Mouse (Mus musculus) left cerebral cortex, adult 11 months (tissue): ENCODE data around the gene Pdgfra.

Experiments used
- DNase-seq: peaks from one replicate; pipeline ENCODE4 v3.0.0; 2022; ENCODE audit warnings: low spot score

Gene Pdgfra

DNA sequence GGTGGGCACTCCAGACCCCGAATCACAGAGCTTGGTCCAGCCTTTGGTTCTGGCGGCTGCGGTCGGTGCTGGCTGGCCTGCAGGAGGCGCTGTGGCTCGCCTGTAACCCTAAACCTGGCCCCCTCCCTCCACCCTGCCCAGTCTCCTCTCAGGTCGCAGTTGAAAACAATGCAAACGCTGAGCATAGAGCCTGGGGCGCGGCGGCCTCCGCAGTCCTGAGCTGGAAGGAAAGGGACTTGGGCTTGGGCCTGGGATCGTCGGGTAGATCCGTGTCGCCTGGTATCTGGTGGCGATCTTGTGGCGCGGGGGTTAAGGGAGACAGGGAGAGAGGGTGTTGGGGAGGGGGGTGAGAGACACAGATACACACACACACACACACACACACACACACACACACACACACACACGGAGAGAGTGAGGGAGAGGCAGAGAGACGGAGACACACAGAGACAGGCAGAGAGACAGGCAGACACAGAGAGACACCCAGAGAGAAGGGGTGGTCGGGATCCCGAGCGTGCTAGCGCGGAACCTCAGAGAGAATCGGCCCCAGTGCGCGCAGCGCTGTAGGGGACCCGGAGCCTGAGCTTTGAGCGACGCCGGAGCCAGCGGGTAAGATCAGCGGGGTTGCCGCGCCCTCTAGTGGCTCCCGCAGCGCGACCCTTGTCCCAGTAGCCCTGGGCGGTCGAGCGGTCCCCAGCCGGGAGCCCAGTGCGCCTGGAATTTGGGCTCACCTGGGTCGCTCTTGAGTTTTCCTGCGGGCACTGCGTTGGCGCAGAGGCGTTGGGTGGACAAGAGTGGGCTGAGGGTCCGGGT is 3.9 kb downstream of the Pdgfra start:
- DNase-seq = peak; percentile 55

DNA sequence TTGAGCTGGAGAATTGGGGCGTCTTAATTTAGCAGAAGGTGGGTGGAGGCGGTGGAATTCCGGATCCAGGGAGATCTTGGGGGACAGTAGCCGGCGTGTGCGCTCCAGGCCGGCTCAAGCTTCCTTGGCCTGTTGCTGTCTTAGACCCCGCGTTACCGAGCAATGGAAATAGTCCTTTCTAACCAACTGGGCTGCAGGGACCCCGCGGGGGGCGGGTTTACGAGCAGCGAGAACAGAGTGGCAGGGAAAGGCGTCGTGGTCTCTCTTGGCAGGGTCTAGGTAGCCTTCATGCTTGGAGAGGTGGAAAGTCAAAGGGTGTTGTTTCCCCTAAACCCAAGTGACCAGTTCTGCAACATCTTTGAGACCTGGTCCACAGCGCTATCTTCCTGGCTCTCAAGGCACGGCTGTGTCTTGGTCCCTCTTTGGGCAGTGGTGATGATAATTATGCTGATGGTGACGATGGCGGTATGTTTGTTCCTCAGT is 4.5 kb downstream of the Pdgfra start:
- no peak for DNase-seq

DNA sequence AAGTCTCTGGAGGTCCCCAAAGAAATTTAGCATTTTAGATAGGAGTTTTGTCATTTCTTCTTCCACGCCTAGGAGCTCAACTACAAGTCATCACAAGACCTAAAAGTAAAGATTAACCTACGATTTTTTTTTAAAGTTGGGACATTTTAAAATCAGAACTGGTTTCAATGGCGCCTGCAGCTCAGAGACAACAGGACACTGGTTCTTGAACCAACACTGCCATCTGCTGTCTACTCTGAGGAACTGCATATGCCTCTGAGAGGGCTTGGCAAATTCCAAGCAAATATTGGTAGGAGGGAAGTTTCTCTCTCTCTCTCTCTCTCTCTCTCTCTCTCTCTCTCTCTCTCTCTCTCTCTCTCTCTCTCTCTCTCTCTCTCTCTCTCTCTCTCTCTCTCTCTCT is 4.9 kb downstream of the Pdgfra start:
- no peak for DNase-seq

DNA sequence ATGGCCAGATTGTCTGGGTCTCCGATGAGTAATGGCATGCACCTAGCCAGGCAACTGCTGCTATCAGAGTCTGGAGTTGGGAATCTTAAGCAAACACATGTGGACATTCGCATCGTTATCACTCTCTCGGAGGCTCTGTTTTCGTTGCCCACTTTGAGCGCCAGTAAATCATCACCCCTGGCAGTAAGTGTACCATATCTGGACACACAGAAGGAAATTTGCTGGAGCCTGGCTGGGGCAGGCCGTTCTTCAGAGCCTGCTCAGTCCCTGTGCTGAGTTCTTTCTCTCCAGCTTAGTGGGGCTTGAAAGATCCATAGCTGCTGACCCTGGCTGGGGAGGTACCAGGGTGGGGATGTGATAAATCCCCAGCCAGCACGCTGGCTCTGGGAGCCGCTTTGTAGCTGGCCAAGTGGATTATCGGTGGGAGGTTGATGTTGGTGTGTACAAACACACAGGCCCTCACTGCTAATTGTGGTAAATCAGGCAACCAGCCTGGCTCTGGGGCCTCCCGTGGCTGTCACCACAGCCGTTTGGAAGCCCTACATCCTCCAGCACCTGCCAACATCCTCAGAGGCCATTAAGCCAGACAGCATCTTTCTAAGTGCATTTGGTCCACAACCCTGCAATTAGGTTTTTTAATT is 8.6 kb downstream of the Pdgfra start:
- no peak for DNase-seq

DNA sequence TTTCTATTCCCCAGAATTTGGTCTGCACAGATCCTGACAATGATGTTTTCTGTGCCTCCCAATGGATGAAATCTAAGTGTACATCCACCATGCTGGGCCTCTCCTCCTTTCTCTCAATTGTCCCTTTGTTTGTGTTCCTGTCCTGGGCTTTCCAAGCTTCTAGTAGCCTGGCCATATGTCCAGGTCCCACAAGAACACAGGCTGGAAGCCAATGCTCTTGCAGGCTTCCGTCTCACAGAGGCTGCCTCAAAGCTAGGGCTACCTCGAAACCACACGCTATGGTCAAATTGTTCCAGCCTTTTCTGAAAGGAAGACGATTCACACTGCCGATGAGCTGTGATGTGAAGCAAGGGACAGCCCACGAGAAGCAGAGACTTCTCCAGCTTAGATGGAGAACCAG is 9.5 kb downstream of the Pdgfra start:
- DNase-seq = no peak

DNA sequence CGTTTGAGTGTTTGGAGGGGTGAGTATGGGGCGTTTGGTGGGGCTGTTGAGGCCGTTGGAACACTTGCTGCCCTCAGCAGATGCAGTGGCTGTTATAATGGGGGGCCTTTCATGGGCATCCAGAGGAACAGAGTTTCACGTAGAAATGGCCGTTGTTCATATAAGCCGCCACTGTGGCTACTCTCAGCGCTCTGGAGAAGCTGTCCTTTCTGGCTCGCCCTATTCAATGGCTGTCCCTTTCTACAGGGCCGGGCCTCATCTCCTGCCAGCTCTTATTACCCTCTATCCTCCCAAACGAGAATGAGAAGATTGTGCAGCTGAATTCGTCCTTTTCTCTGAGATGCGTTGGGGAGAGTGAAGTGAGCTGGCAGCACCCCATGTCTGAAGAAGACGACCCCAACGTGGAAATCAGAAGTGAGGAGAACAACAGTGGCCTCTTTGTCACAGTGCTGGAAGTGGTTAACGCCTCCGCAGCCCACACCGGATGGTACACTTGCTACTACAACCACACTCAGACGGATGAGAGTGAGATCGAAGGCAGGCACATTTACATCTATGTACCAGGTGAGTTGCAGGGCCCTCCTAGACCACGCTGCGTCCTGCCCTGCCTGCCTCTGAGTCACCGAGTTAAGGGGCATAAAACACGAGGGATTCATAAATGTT is 11.3 kb downstream of the Pdgfra start:
- DNase-seq = no peak

DNA sequence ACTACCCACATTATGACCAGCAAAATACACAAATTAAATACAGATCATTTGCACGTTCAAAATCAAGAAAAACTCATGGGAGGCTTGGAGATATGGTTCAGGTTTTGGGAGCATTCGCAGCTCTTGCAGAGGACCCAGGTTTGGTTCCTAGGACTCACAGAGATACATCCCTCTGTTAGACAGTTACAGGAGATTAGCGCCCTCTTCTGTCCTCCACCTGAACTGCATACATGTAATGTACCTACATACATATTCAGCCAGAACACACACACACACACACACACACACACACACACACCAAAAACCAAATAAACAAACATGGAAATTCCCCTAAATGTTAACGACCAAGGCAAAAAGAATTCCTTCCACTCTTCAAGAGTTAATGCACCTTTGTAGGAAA is 12.6 kb downstream of the Pdgfra start:
- DNase-seq = no peak

DNA sequence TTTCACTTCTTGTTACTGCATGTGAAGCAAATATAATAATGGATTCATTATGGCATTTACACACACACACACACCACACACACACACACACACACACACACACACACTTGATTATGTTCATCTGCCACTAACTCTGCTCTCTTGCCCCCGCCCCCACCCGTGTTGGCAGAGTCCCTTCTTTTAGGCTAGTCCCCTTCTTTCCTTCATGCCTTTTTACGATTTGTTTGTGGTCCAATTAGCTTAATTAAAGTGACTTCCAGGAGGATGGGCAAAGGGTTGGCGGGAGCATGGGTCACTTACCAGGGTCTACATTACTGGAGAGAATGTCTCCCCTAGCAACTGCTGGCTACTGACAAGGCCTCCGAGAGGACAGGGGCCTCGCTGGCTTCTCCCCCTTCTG is 17.7 kb downstream of the Pdgfra start:
- DNase-seq = no peak

DNA sequence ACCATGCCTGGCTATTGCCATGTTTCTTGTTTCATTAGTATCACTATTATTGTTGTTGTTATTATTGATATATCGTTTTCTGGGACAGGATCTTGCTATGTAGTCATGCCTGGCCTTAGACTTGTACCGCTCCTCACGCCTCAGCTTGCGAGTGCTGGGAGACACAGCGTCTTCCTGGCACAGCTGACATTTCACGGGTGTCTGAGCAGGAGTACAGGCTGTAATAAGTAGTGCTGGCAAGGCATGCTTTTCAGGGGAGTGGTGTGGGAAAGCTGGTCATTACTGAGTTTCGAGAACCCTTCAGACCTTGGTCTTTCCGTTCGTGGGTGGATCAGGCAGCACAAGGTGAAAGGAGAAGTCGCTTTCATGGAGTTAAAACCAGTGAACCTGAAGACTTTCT is 19.8 kb downstream of the Pdgfra start:
- DNase-seq = no peak

DNA sequence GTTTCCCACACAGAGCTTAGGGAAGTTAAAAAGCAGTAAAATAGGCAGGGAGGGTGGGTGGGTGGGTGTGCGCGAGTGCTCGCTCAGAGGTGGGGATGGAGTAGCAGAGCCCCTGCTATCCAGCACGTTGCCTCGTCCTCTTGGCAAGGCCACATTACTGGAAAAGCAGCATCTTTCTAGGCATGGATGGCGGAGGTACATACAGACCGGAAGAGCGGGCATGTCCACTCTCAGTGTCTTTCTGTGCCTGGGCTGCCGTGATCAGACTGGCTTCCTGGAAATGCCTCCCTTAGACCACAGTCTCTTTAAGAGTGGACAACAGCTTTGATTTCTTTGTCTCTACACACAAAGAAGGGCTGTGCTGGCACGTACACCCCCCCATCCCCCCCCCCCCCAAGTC is 27.2 kb downstream of the Pdgfra start:
- DNase-seq = no peak

DNA sequence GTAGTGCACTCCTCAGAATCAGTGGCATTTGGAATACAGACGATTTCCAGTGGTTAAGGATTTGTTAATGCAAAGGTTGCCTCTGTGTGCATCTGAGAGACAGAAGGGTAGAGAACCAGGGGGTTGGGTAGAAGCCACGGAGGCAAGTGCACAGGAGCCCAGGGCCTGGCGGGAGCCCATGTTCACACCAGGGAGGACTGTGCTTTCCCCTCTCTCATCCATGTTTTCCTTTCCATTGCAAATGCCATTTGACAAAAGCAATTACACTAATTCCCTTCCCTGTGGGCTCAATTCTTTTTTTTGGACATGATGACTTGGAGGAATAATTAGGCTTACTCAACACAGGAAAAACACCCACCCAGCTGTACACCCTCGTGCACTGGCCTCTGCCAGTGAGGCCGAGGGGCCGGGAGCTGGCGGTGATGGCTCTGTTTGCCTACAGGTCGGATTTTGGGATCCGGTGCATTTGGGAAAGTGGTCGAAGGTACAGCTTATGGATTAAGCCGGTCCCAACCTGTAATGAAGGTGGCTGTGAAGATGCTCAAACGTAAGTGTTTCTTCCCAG is 27.7 kb downstream of the Pdgfra start:
- DNase-seq = no peak

DNA sequence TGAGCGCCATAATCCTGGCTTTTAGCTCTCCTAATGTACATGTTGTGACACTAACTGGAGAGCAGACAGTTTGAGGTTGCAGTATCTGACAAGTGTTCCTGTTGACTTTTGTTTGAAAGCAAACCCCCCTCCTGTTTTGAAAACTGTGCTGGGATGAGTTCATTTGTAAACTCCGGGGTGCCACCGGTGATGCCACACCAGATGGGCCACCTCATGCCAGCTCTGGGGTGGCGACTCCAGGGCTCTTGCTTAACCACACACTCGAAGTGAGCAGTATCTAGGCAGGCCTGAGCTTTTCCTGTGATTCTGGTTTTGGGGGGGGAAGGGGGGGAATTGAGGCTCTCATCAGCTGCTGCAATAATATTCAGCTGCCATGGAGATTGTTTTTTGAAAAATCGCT is 31.6 kb downstream of the Pdgfra start:
- no peak for DNase-seq

DNA sequence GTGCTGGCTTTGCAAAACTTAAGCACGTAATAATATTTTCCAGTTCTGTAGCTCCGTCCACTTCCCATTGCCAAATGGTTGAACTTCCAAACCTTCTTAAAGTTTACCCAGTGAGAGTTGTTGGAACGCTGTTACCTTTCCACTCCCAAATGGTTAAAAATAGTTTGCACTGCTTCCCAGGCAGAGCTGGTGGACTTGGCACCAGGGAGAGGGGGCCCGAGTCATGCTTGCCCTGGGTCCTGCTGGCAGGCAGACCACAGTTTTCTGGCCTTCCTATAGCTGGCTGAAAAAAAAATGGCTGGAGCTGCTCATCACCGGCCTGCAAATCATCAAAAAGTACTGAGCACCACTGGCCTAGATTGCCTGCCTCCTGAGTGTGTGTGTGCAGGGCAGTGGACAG is 32.0 kb downstream of the Pdgfra start:
- no peak for DNase-seq

DNA sequence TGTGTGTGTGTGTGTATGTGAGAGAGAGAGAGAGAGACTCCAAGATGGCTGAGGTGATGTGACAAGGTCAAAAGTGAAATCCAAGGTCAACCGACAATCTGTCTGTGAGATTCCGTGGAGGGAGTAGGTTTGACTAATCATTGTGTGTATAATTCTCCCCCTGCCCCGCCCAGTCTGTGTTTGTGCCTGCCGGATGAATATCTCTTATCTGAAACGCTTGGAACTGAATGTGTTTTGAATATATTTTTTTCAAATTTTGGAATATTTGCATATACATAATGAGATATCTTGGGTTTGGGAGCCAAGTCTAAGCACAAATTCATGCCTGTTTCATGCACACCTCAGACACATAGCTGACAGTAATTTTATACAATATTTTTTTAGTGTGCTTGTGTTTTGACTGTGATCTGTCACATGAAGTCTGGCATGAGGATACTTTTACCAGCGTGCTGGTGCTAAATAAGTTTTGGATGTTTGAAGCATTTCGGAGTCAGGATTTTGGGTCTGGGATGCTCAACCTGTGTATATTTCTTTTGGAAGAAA is 32.7 kb downstream of the Pdgfra start:
- DNase-seq = no peak

DNA sequence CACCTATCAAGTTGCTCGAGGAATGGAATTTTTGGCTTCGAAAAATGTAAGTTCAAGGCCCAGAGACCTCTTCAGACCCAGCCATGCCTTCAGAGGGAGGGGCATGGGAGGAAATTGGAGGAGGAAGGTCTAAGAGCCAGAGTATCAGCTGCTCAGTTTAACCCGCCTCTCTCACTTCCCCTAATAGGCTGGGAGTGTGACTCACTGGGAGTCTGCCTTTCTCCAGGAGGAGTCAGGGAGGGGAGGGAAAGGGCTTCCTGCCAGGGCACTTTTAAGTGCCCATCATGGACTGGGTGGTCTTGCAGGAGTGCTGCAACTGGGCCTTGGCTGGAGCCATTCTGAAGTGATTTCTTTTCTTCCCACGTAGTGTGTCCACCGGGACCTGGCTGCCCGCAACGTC is 33.5 kb downstream of the Pdgfra start:
- DNase-seq = no peak

DNA sequence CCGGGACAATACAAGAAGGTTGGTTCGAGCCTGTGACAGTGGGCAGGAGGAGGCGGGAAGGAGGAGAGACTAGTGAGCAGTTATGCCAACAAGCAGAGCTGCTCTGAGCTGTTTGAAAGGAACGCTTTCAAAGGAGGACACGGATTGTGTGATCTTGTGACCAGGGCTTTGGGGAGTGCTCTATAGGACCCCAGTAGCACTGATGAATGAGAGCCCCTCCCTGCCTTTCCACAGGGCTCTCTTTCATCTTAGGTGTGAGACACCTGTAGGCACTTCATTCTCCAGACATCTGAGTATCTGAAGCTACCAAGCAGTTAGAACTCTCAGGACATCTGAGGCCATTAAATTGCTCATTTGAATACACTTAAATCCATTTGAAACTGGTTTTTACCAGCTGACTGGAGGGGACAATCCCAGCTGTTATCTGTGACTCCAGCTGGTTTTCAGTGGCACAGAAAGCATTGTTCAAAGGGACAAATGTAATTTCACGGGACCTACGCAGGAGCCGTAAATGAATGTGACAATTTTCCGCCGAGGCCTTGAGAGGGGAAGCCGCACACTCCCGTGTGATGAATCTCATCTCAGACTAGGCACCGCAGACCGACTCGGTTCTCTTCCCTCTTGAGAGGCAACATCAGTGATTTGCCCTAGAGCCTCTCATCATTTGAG is 37.4 kb downstream of the Pdgfra start:
- no peak for DNase-seq

DNA sequence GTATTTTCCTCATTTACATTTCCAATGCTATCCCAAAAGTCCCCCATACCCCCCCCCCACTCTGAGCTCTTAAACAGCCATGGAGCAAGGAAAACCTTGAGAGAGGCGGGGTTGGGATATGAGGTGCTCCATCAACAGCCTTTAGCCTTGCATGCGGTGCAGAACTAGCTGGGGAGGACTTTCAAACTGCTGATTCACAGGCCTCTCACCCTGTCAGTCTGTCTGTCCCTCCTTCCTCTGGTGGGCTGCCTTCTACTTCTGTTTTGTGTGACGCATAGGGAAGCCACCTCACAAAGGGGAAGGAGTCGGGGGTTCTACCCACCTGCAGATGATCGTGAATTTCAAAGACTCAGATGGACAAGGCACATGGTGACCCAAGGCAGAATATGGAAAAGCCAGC is 41.0 kb downstream of the Pdgfra start:
- no peak for DNase-seq

DNA sequence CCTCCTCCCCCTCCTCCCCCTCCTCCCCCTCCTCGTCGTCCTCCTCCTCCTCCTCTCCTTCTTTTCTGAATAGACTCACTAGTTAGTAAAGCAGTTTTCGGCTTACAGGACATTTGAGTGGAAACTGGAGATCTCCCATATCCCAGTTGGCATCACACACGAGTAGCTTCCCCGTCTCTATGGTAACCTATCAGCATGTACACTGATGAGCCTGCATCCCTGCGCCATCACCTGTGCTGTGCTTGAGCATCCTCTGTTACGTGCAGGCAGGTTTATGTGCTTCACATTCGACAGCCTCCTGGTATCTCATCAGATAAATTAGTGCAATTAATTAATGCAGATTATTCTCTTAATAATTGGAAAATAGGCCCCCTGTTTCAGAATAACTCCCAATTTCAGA is 46.3 kb downstream of the Pdgfra start:
- DNase-seq = no peak

DNA sequence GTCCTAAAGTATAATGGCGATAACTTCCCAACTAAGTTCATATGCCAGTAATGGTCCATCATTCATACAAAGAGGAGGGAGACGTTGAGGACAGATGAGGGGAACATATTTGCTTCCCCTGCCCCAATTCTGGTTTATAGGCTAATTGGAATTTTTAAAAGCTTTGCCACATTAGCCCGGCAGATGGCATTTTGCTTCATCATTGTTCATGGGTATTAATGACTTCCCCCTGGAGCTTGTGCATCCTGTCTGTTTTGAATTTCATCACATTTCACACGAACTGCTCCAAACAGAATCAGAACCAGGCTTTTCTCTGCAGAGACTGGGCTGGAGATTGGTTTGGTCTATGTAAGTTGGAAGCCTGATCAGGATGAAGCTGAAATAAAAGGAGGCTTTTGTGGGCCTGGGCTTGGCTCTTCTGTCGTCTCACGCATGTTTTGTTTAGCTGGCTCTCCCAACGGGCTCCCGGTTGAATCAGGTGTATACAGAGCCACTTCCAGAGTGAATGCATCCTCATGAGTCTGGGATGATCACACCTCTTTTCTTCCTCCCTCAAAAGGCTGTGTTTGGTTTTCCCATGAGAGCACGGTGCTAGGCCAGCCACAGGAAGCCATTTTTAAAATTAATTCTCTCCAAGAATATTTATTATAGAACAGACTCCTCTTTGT is 47.7 kb downstream of the Pdgfra start:
- DNase-seq = no peak

DNA sequence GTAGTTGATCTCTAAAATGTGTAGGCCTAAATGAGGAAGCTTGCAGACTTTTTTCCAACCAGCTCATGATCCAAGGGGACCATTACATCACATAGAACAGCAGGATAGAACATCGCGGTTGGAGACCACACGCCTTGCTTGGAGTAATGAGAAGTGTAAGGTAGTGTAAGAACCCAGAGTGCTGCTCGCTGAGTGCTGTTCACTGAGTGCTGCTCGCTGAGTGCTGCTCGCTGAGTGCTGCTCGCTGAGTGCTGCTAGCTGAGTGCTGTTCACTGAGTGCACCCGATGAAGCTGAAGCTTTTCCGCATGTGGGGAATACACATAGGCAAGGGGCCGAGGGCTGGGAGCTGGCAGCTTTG is 48.3 kb downstream of the Pdgfra start:
- no peak for DNase-seq

DNA sequence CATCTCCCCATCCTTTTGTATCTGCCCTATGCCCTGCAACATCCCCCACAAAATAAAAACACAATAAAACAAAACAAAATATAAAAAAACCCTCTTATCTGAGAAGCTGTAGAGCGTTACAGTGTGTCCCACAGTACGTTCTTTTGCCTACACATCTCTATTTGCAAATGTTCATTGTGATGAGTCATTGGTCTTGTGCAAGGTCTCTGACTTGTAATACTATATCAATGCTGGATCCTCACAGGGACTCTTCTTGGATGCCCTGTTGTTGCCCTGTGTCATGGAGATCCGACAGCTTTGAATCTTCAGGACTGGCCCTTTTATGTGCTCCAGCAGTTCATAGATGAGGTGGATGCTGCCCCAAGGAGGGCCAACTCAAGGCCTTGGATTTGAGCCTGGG is 55.8 kb downstream of the Pdgfra start:
- DNase-seq = no peak

DNA sequence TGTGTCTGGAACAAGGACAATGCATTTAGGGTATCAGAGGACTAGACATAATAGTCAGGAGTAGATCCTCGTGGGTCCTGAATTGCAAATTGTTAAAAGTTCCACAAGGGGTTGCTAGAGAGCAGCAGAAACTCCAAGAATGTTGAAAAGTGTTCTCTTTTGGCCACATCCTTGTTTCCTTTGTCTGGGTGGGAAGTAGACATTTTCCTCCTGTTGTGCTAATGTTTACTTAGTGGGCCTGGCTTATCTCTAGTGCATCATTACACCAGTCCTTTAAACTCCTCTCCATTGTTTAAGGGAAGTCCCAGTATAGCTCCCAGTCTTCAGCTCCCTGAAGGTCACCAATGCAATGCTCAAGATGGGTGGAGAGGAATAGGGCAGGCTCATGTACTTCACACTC is 57.9 kb downstream of the Pdgfra start:
- DNase-seq = no peak
